ENCODE assay signal across 13 mouse cellular contexts in genomic region chr2:24608765-24609138, GRCm38 (mm10).
DNase-seq lines count a peak whose midpoint lies in the region; ATAC-seq and TF ChIP-seq lines count a peak whose summit lies in the region.
"Had no signal": no experiment of that assay in that cellular context is flagged by ENCODE, and none has a peak within 500 bp of the region (broad histone marks: within the 10 kb centered on the region; RNA-seq: fewer than 3 reads in every experiment).

No protein-coding gene starts in this region.

- H3K4me3 ChIP-seq in hindbrain, embryonic 11.5 days (ENCODE audit: low read depth, low read length), result no peak overlapping the region
- H3K4me3 ChIP-seq in hindbrain, embryonic 14.5 days (replicated peaks; ENCODE audit: low read length), result no peak overlapping the region
- H3K4me3 ChIP-seq in limb, embryonic 14.5 days (replicated peaks; ENCODE audit: low read length), result no peak overlapping the region
- H3K4me3 ChIP-seq: heart, embryonic 10.5 days; megakaryocyte, embryonic 14.5 days; neural tube, embryonic 13.5 days had no signal

- H3K36me3 ChIP-seq in hindbrain, embryonic 11.5 days (ENCODE audit: control insufficient read depth, insufficient read depth, low read length), result no peaks in the 10 kb centered on the region
- peaks cover 80% of the 10 kb centered on the region for H3K36me3 ChIP-seq in hindbrain, embryonic 14.5 days (replicated peaks; ENCODE audit: control insufficient read depth, insufficient read depth)
- no peaks in the 10 kb centered on the region for H3K36me3 ChIP-seq in limb, embryonic 14.5 days (ENCODE audit: control insufficient read depth, insufficient read depth, low read length)
- H3K36me3 ChIP-seq: heart, embryonic 10.5 days had no signal

- H3K27ac ChIP-seq in hindbrain, embryonic 11.5 days (ENCODE audit: low read depth, low read length), result no peak overlapping the region
- H3K27ac ChIP-seq in hindbrain, embryonic 14.5 days, result no peak overlapping the region
- H3K27ac ChIP-seq in limb, embryonic 14.5 days (replicated peaks; ENCODE audit: low read depth, low read length), result no peak overlapping the region
- H3K27ac ChIP-seq: heart, embryonic 10.5 days; neural tube, embryonic 13.5 days had no signal

- no peak for TF ChIP-seq POLR2A in limb, embryonic 14.5 days (IDR thresholded peaks at IDR 0.05; ENCODE audit: borderline replicate concordance, extremely low read depth, insufficient read depth, insufficient read length)

- ATAC-seq in hindbrain, embryonic 11.5 days (ENCODE audit: low FRiP score), result peak; percentile 25; the same call in 1 of the 2 replicates
- ATAC-seq in hindbrain, embryonic 14.5 days (ENCODE audit: low FRiP score), result no peak
- no peak for ATAC-seq in limb, embryonic 14.5 days (ENCODE audit: low FRiP score, low read depth)
- no peak for ATAC-seq in frontal cortex, adult (ENCODE audit: low TSS enrichment)
- ATAC-seq: activated CD4-positive, CD25-positive, alpha-beta regulatory T cell, adult 4 months had no signal

- no peak for DNase-seq in hindbrain, embryonic 11.5 days (ENCODE audit: low spot score)
- DNase-seq in hindbrain, embryonic 14.5 days (ENCODE audit: low spot score), result no peak
- DNase-seq in lung, postnatal 36 days, result peak; percentile 4
- DNase-seq in lung, adult 18-20 months, result no peak
- DNase-seq in brain, adult 2 months (ENCODE audit: low read depth, low spot score), result peak; percentile 57
- peak; percentile 25 for DNase-seq in limb, embryonic 14.5 days (ENCODE audit: low spot score)
- no peak for DNase-seq in left cerebral cortex, postnatal 10 days (ENCODE audit: extremely low spot score in 1 of 2, low spot score in 2 of 2)
- DNase-seq: thymus, postnatal 36 days had no signal

- intact Hi-C loops in left cerebral cortex, postnatal 10 days (cut with DNase I), result no loop called here

- no peaks in the 10 kb centered on the region; the same call in 1 of the 2 replicates for H3K4me1 ChIP-seq in hindbrain, embryonic 11.5 days (replicated peaks; ENCODE audit: control insufficient read depth, insufficient read depth, low read length)
- H3K4me1 ChIP-seq in hindbrain, embryonic 14.5 days (replicated peaks; ENCODE audit: control insufficient read depth, insufficient read depth, low read length), result no peaks in the 10 kb centered on the region
- H3K4me1 ChIP-seq in limb, embryonic 14.5 days (ENCODE audit: control insufficient read depth, insufficient read depth, low read length), result no peaks in the 10 kb centered on the region
- H3K4me1 ChIP-seq: neural tube, embryonic 13.5 days had no signal

- no peak overlapping the region for H3K4me2 ChIP-seq in hindbrain, embryonic 11.5 days (replicated peaks; ENCODE audit: low read depth, low read length)
- H3K4me2 ChIP-seq in hindbrain, embryonic 14.5 days (replicated peaks), result no peak overlapping the region
- H3K4me2 ChIP-seq in limb, embryonic 14.5 days (replicated peaks; ENCODE audit: low read depth, low read length, severe bottlenecking), result no peak overlapping the region
- H3K4me2 ChIP-seq: neural tube, embryonic 13.5 days had no signal

- WGBS in hindbrain, embryonic 11.5 days, result 47% methylated on average over 7 of the region's 7 CpGs
- WGBS in hindbrain, embryonic 14.5 days, result 53% methylated on average over 7 of the region's 7 CpGs
- 26% methylated on average over 7 of the region's 7 CpGs for WGBS in limb, embryonic 14.5 days

- no peak overlapping the region for H3K9ac ChIP-seq in hindbrain, embryonic 11.5 days (ENCODE audit: low read depth, low read length)
- H3K9ac ChIP-seq in hindbrain, embryonic 14.5 days, result no peak overlapping the region
- no peak overlapping the region for H3K9ac ChIP-seq in limb, embryonic 14.5 days (ENCODE audit: low read depth, low read length, severe bottlenecking)
- H3K9ac ChIP-seq: neural tube, embryonic 13.5 days had no signal

- H3K9me3 ChIP-seq in hindbrain, embryonic 11.5 days (ENCODE audit: control insufficient read depth, low read length), result no peaks in the 10 kb centered on the region
- no peaks in the 10 kb centered on the region for H3K9me3 ChIP-seq in hindbrain, embryonic 14.5 days (ENCODE audit: control insufficient read depth, low read length)
- H3K9me3 ChIP-seq in limb, embryonic 14.5 days (ENCODE audit: control insufficient read depth, low read length), result no peaks in the 10 kb centered on the region
- H3K9me3 ChIP-seq: heart, embryonic 10.5 days; neural tube, embryonic 13.5 days had no signal

- H3K27me3 ChIP-seq in hindbrain, embryonic 11.5 days (ENCODE audit: control insufficient read depth, insufficient read depth, low read length), result no peaks in the 10 kb centered on the region
- H3K27me3 ChIP-seq in hindbrain, embryonic 14.5 days (ENCODE audit: control insufficient read depth, insufficient read depth, low read length), result no peaks in the 10 kb centered on the region
- H3K27me3 ChIP-seq in limb, embryonic 14.5 days (ENCODE audit: control insufficient read depth, insufficient read depth, low read length), result no peaks in the 10 kb centered on the region
- H3K27me3 ChIP-seq: neural tube, embryonic 13.5 days had no signal

Comparison
In these comparisons a context has a peak if more than half of its experiments do, and no peak if none do; other contexts are left out.
1. DNase-seq: peak in lung, postnatal 36 days (single experiment), brain, adult 2 months (single experiment) and limb, embryonic 14.5 days (single experiment); none in hindbrain, embryonic 11.5 days (single experiment), hindbrain, embryonic 14.5 days (single experiment), lung, adult 18-20 months (0 of 2) and left cerebral cortex, postnatal 10 days (0 of 2).